Mouse (Mus musculus) adrenal gland, adult (tissue): ENCODE measurements around the gene Ifi27l2b.
"Not testable (repeated sequence)": the region's sequence is repeated elsewhere in the genome, so short reads cannot be mapped to it uniquely, and the experiment has no call there.

Source experiments
- DNase-seq, 2 experiments: peaks; one replicate each; pipeline ENCODE4 v3.0.0; 2022 to 2023; ENCODE audit warnings: low spot score in 1 of 2; ENCODE audit not compliant: inconsistent age in 2 of 2

Ifi27l2b gene

GRCm38 (mm10) chr12:103457140-103457539 is at the start of gene Ifi27l2b:
Gene Ifi27l2b, minus strand, starts transcription at chr12:103457223.
- no peak for DNase-seq

DNA sequence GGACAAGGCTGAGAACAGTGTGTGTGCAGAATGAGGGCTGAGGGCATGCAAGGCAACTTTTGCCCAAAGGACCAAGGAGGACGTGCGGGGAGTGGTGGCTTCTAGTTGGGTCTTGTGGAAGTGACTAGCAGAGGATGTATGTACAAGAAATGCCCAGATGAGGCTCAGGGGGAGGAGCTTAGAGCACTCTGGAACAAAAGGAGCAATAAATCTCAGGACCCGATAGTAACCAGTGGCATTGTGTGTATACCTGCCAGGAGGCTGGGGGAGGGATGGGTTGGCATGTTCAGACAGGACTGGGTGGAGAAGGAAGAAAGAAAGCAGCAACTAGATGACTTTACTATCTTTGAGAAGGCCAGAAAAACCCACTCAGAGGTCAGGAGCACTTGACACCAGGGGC is 47.4 kb upstream of the Ifi27l2b start:
- DNase-seq = peak in 1 of 2 experiments; percentile 25

- DNase-seq = peak; percentile 59 to 75
Observed at GRCm38 (mm10) chr12:103503300-103503699, 46.3 kb upstream of the Ifi27l2b start.

GRCm38 (mm10) chr12:103499261-103499660 is 42.2 kb upstream of the Ifi27l2b start:
- peak in 1 of 2 experiments; percentile 42 for DNase-seq

GRCm38 (mm10) chr12:103498768-103499167 is 41.7 kb upstream of the Ifi27l2b start:
- DNase-seq = peak in 1 of 2 experiments; percentile 42

DNA sequence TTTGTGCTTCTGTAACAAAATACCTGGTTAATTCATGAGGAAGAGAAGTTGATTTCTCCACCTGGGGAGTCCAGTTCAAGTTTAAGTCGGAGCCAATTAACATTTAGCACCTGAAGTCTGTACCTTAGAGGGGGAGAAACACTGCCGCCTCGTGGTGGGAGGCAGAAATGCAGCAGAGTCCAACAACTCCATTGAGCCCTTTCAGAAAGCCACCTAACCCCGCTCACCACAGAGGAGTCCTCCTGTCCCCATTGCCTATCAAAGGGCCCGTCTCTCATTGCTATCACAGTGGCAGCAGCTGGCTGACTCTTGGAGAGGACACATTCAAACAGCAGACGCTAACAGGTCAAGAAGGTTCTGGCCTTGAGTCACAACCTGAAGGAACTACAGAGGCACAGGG is 37.5 kb upstream of the Ifi27l2b start:
- DNase-seq = peak; percentile 56 to 85

DNA sequence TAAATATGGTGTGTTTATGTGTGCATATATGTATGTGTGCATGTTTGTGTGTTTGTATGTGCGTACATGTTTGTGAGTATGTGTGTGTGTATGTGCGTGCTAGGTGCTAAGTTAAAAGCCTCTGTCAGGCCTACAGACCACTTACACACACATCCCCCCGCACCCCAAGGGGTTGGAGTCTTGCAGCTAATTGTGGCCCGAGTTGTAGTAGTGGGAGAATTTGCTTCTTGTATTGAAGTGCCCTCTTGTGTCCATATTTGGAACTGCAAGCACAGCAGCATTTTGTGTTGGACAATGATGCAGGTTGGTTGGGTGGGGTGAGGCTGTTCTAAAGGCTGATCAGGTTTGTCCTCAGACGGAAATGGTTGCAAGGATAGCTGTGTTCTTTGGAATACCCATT is 35.7 kb upstream of the Ifi27l2b start:
- DNase-seq = peak; percentile 65 to 94

- no peak for DNase-seq
Observed at GRCm38 (mm10) chr12:103491091-103491730, 34.2 kb upstream of the Ifi27l2b start.

- no peak for DNase-seq
Observed at GRCm38 (mm10) chr12:103487750-103488149, 30.7 kb upstream of the Ifi27l2b start.

DNA sequence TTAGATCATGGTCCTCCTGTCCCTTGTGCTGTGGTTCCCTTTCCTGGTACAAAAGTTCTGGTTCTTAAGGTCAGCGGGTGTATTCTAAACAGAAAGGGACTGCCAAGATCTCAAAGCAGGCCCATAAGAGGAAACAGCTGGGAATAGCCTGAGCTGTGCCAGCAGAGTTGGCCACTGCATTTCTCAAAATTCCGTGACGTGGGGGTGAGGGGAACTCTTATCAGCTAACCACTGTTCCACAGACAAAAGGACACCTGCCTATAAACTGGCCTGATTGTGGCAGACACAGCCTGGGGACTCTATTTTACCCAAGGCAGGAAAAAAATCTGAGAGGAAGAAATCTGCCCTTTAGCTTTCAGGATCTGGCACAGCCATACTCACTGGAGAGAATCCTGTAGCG is 30.3 kb upstream of the Ifi27l2b start:
- DNase-seq = peak in 1 of 2 experiments; percentile 61

- peak in 1 of 2 experiments; percentile 51 for DNase-seq
Observed at GRCm38 (mm10) chr12:103486726-103487125, 29.7 kb upstream of the Ifi27l2b start.

- DNase-seq = peak in 1 of 2 experiments; percentile 28
Observed at GRCm38 (mm10) chr12:103484200-103484972, 27.4 kb upstream of the Ifi27l2b start.

DNA sequence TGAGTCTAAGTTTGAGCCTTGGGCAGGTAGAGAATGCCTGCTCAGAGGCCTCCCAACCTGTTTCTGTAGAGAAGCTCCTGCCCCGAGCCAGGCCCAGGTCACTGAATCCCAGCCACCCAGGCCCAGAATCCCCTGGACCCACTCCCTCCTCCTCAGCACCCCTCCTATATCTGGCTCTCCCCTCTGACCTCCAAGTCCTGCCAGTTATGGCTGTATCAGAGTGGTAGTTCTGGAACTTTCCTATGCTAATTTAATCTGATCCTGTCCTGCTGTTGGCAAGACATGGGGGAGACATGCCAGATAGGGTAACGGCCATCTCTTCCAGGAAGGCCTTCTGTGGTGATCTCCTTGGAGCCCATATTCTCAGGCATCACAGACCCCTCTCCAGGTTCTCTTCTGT is 25.8 kb upstream of the Ifi27l2b start:
- DNase-seq = peak; percentile 3 to 51

GRCm38 (mm10) chr12:103481671-103482070 is 24.6 kb upstream of the Ifi27l2b start:
- peak; percentile 4 to 56 for DNase-seq

- DNase-seq = peak in 1 of 2 experiments; percentile 83
Observed at GRCm38 (mm10) chr12:103477461-103478015, 20.5 kb upstream of the Ifi27l2b start.

- peak in 1 of 2 experiments; percentile 18 for DNase-seq
Observed at GRCm38 (mm10) chr12:103476779-103477389, 19.9 kb upstream of the Ifi27l2b start.

DNA sequence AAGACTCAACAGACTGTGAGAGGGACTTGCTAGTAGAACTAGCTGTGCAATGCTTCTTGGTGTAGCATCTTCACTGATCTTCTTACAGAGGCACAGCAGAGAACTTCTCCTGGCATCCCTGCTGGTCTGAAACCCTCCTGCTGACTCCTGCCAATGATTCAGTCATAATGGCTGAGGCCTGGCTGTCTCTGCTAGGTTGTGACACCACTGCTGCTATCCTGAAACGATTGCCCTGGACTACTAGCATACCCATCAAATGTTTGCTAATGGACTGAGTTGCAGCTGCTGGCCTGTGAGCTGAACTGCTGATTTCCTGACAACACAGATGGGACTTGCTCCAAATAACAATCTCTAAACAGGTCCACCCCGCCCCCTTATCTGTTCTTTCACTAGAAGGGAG is 17.5 kb upstream of the Ifi27l2b start:
- peak in 1 of 2 experiments; percentile 35 for DNase-seq

DNA sequence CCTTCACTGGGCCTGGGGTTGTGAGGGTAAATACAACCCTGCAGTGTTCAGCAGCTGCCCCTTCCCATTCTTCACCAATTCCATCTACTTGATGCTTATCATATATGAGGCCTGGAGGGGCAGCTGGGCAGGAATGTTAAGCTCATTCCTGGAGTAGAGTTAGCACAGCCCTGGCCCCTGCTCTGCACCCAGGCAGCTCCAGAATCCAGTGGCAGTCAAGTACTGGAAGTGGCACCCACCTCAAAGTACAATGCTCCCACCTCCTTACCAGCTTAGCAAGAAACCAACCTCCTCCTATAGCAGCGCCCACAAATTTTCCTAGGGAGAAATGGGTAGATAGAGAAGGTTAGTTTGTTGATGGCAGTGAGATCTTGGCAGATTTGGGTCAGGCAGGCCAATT is 296 bp downstream of the Ifi27l2b start:
- not testable (repeated sequence) for DNase-seq

GRCm38 (mm10) chr12:103453361-103453760 is 3.7 kb downstream of the Ifi27l2b start:
- DNase-seq = no peak

- peak in 1 of 2 experiments; percentile 16 for DNase-seq
Observed at GRCm38 (mm10) chr12:103445060-103445459, 12.0 kb downstream of the Ifi27l2b start.

GRCm38 (mm10) chr12:103444261-103444660 is 12.8 kb downstream of the Ifi27l2b start:
- peak in 1 of 2 experiments; percentile 22 for DNase-seq
